Mouse (Mus musculus): Measurements from ENCODE around the gene 1600015I10Rik. TPM values are rescaled to one million over a fixed set of nuclear protein-coding genes. Genes with fewer than 3 reads are reported as not detected.

1600015I10Rik gene
- total and polyA plus RNA-seq, 3 experiments, result not detected

GRCm38 (mm10) chr6:48902511-48903406, 26.9 kb upstream of the 1600015I10Rik start:
- Histone ChIP-seq H3K4me3 (ENCODE audit: control insufficient read depth in 1 of 2, insufficient read depth in 1 of 2, low read depth in 2 of 2, low read length in 2 of 2) (no peak overlapping the region), H3K79me2 (ENCODE audit: control insufficient read depth, insufficient read depth, low read length, poor library complexity) (no peaks in the 10 kb centered on the region), H3K9ac (ENCODE audit: control insufficient read depth, low read depth, low read length, poor library complexity, severe bottlenecking) (no peak overlapping the region), H3K27ac (ENCODE audit: control insufficient read depth, low read depth, low read length) (no peak overlapping the region), H3K4me1 (ENCODE audit: control insufficient read depth in 1 of 2, insufficient read depth in 2 of 2, low read length in 2 of 2) (no peaks in the 10 kb centered on the region), H3K9me3 (replicated peaks; ENCODE audit: insufficient read depth, low read length) (no peaks in the 10 kb centered on the region), H3K36me3 (ENCODE audit: control insufficient read depth in 1 of 2, insufficient read depth in 2 of 2, low read length in 2 of 2) (no peaks in the 10 kb centered on the region), H3K27me3 (ENCODE audit: control insufficient read depth in 1 of 2, insufficient read depth in 2 of 2, low read length in 2 of 2) (no peaks in the 10 kb centered on the region)
- TF ChIP-seq ETS1 (IDR thresholded peaks at IDR 0.05; ENCODE audit: low read depth, low read length) (no peak), KAT2A (conservative IDR thresholded peaks at IDR 0.05; ENCODE audit: low read depth, low read length) (no peak), MXI1 (IDR thresholded peaks at IDR 0.05; ENCODE audit: low read depth, low read length) (no peak), ZNF384 (IDR thresholded peaks at IDR 0.05; ENCODE audit: low read depth, low read length) (no peak), MAFK (IDR thresholded peaks at IDR 0.05; ENCODE audit: borderline replicate concordance, low read depth, low read length) (no peak), TBP (IDR thresholded peaks at IDR 0.05; ENCODE audit: low read depth, low read length) (no peak), TAL1 (IDR thresholded peaks at IDR 0.05; ENCODE audit: low read length) (no peak), TCF12 (IDR thresholded peaks at IDR 0.05; ENCODE audit: low read depth, low read length) (no peak), MYB (IDR thresholded peaks at IDR 0.05; ENCODE audit: low read depth, low read length) (no peak), SMC3 (IDR thresholded peaks at IDR 0.05; ENCODE audit: low read depth, low read length) (no peak)
- DNase-seq (ENCODE audit: low read depth, low spot score), result no peak

GRCm38 (mm10) chr6:48903437-48903836, 26.3 kb upstream of the 1600015I10Rik start:
- no peak overlapping the region for H3K4me3 ChIP-seq (ENCODE audit: control insufficient read depth in 1 of 2, insufficient read depth in 1 of 2, low read depth in 2 of 2, low read length in 2 of 2)
- H3K9me3 ChIP-seq (replicated peaks; ENCODE audit: insufficient read depth, low read length), result no peaks in the 10 kb centered on the region
- H3K36me3 ChIP-seq (ENCODE audit: control insufficient read depth in 1 of 2, insufficient read depth in 2 of 2, low read length in 2 of 2), result no peaks in the 10 kb centered on the region
- TF ChIP-seq MXI1 (IDR thresholded peaks at IDR 0.05; ENCODE audit: low read depth, low read length) (no peak), UBTF (IDR thresholded peaks at IDR 0.05; ENCODE audit: borderline replicate concordance, insufficient read depth, low read depth, low read length) (no peak), NRF1 (IDR thresholded peaks at IDR 0.05; ENCODE audit: insufficient read depth, low read depth, low read length, poor library complexity, severe bottlenecking) (no peak), GABPA (IDR thresholded peaks at IDR 0.05; ENCODE audit: low read depth, low read length) (no peak)
- H3K27me3 ChIP-seq (ENCODE audit: control insufficient read depth in 1 of 2, insufficient read depth in 2 of 2, low read length in 2 of 2), result no peaks in the 10 kb centered on the region
- no peak overlapping the region for H3K9ac ChIP-seq (ENCODE audit: control insufficient read depth, low read depth, low read length, poor library complexity, severe bottlenecking)
- H3K27ac ChIP-seq (ENCODE audit: control insufficient read depth, low read depth, low read length), result no peak overlapping the region
- no peaks in the 10 kb centered on the region for H3K79me2 ChIP-seq (ENCODE audit: control insufficient read depth, insufficient read depth, low read length, poor library complexity)
- H3K4me1 ChIP-seq (ENCODE audit: control insufficient read depth in 1 of 2, insufficient read depth in 2 of 2, low read length in 2 of 2), result no peaks in the 10 kb centered on the region
- DNase-seq (ENCODE audit: low read depth, low spot score), result no peak
